Mouse (Mus musculus) retina, embryonic 14.5 days (tissue): ENCODE data around the gene Zfp423.

Experiments
- DNase-seq: peaks from one replicate; pipeline ENCODE4 v3.0.0-alpha.2; 2015; ENCODE audit warnings: low spot score

Gene Zfp423

DNA sequence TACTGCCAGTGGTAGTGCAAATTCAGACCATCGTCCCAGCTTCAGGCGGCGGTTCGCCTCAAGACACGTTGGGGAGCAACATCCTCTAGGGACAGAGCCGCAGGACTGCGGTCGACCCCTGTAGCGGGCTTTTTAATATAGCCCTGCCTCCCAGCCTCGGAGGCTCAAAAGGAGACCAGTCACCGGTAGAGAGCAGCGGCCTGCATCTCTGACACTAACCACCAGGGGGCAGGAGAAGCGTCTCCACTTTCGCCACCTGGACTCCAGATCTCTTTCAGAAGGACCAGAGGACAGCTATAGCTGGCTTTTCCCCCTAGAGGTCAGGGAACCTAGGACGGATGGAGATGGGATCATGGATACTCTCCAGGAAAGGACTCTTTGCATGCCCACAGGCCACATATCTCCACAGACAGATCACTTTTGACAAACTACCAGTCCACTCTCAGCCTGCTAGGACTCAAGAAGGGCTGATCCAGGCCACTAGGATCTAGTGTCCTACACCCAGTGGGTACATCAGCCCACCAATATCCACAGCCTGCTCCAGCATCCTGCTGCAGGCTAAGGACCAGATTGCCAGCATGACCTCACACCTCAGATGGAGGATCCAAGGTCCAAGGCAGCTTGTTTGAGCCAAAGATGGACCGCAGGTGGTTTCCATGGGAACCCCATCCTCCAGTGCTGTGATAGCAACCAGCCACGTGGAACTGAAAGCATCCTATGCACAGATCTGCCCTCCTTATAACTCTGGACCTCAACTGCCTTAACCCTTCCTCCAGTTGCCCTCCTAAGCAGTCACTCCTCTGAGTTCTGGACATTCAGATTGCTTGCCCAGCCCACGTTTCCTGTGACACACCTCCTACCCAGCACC lies 295.8 kb downstream of the Zfp423 start:
- DNase-seq, result peak; percentile 93

DNA sequence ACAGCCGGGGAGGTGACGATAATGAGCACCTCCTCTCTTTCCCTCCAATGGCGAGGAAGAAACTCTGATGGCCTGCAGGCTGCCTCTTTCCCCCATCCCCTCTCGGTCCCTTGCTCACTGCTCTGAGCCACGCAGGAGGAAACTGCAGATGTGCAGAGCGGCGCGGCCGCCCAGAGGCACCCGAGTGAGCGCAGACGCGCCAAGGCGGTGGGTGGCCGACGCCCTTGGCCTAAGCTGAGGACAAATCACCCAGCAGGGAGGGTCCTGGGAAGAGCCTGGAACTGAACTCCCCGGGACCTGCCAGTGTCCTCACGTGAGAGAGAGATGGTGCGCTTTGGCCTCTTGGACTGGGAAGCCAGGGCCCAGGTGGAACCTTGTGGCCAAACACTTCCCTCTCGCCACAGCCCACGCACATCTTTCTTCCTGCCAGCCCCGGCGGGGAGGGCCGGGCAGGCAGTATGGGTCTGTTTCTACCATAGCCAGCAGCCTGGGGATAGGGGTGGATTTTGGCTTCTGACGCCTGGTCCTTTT lies 296.5 kb downstream of the Zfp423 start:
- DNase-seq, result peak; percentile 62

DNA sequence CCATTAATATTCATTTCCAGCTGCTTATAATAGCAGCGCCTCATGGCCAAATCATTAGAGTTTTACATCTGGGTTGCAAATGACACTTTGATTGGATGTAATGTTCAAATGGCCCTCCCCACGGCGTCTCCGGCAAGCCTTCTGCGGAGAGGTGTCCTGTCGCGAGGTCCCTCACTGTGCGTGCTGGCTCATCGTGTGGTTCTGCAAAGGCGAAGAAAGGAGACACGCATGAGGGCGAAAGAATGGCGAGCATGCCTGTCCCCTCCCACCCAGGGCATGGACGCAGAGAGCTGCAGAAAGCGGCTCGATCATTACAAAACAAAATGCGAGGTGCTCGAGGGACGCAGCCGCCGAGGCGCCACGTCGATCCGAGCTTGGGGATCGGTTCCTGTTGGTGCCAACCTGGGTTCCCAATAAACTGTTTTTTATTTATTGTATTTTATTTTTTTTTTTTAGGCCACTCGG lies 297.1 kb downstream of the Zfp423 start:
- DNase-seq, result peak; percentile 44

DNA sequence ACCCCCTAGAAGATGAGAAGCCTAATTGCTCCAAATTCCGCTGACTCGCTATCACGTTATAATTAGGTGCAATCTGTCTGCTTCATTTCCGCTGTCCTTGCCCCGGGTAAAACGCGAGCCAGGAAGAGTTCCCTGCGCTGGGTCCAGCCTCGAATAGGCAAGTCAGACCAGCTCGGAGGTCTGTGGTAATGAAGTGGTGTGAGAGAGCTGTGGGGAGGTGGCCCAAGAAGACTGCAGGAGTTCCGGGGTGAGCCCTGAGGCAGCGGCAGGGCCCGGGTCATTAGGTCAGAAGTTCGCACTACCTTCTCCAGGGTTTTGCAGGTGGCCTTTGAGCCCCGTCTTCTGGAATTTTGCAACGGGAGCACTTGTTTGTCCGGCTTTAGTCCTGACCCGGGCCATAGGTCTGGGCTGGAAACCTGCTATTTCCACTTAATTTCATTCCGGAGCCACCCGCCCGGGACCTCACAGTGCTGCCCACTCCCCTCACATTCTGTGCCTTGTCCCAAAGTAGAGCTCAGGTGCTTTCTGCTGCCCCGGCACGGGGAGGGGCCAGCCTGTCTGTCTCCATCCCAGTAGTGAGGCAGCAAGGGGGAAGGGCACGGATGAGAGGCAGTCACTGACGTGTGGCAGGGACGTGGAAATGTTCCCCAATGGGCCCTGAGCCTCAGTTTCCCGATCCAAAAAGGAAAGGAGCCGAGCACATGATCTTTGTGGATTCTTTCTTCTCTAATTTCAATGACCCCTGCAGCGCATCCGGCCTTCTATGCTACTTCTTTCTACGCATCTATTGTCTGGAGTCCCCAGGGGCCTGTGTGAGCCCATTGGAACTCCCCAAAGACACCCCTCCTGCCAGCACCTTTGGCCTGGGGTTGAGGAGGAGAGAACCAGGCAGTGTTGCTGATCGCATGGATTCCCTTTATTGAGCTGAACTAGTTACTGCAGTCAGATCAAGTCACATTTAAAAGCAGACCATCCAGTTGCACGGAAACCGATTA lies 298.2 kb downstream of the Zfp423 start:
- DNase-seq, result peak; percentile 62

DNA sequence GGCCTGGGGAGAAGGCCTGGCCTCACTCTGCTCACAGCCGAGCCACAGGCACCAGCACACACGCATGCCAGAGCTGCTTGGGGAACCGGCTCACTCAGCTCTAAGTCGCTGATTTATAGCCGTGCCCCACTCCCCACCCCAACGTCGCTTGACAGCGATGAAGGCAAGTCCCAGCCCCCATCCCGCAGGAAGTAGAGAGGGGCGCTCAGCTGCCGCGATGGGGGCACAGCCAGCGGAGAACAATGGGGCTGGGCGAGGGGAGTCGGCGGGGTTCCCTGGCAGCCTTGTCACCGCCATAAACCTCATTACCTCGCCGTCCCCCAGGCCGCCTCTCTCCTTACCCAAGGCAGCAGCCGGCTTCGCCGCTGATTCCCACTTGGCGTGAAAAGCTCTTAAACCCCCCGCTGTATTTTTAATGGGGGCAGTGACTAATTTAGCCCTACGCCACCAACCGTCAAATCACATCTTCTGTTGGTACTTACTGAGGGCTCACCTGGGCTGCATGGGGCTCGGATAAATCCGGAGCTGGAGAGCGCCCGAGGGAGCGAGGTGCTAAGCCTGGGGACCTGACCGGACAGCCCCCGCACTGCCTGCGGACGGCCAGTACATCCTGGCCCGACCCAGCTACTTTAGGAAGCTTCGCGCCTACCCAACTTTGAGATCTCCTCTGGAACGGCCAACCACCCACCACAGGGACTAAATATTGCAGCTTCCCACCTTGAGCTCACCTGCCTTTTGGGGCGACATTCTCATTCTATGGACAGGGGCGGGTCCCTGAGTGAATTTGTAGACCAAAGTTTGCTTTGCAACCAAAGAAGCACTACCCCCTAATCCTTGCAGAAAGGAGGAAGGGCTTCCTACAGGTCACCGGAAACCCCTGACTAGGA lies 299.1 kb downstream of the Zfp423 start:
- peak; percentile 50 for DNase-seq

DNA sequence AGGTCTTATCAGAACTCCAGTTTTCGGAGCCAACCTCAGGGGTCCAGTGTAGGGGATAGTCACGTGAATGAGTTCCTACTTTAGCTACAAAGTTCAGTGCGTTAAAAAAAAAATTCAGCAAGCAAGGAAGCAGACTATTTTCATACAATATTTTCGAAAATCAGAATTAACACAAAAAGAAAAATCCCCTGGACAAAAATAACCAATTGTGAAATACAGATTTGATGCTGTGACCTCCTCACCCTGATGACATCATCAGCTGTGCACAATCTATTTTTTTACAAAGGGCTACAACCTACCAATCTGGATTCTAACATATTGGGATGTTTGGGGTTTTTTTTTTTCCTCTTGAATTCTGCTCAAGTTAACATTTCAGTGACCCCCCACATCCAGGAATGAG lies 301.9 kb downstream of the Zfp423 start:
- DNase-seq, result no peak

DNA sequence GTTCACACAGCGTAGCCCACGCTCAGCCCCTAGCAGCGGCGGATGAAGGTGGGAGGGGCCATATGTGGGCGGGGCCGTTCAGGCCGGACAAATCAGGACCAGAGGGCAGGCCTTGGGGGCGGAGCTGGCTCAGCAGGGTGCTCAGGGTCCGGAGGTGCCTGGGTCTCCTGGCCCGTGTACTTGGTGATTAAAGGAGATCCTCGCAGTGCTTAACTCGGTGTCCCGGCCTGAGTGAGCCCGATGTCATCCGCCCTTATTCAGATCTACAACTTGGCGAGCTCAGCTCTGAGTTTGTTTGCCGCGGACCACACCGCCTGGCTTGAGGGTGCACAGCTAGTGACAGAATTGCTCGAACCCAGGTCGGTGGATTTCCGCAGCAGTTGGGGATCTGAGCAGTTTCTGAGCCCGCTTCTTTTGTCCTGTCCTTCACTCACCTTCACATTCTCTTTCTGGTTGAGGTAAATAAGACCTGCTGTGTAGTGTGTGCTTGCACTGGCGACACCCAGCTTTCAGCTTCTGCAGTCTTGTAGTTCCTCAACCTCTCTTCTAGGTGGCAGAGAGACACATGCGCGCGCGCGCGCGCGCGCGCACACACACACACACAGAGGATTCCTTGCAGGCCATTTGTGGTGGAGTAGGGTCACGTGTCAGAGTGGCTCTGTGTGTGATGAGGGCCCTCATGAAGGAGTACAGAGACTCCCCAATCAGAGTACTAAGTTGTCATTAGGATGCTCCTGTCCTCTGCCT lies 302.7 kb downstream of the Zfp423 start:
- peak; percentile 84 for DNase-seq

DNA sequence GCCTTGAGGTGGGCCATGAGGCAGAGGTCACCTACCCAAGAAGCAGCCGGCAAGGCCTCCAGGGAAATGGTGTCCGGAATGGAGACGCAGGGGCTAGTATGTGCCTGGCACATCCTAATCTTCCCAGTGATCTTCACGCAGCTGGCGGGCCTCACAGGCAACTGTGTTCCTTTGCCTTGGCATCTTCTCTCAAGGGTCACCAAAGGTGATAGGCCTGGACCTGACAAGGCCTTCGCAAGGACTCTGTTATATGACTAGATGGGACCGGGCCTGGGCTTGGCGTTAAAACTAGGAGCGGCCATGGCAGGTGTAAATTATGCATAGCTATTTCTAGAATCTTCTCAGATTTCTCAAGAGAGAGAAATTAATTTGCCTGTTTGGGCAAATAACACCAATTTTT lies 303.4 kb downstream of the Zfp423 start:
- no peak for DNase-seq

DNA sequence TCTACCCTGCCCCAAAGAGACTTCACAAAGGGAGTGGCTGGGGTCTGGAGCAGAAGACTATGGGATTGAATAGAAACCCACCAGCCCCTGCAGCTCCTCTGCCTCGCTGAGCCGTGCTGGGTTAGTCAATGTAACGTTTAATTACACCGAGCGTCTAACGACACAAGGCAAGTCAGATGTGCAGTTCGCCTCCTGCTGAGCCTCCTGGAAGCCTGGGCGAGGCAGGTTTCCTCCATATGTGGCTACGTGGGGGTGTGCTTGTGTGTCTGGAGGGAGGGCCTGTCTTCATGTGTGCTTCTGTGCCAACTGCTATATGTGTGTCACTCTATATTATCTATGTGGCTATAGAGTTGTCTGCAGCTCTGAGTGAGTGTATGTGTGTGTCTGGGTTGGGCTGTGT lies 311.6 kb downstream of the Zfp423 start:
- DNase-seq, result no peak

DNA sequence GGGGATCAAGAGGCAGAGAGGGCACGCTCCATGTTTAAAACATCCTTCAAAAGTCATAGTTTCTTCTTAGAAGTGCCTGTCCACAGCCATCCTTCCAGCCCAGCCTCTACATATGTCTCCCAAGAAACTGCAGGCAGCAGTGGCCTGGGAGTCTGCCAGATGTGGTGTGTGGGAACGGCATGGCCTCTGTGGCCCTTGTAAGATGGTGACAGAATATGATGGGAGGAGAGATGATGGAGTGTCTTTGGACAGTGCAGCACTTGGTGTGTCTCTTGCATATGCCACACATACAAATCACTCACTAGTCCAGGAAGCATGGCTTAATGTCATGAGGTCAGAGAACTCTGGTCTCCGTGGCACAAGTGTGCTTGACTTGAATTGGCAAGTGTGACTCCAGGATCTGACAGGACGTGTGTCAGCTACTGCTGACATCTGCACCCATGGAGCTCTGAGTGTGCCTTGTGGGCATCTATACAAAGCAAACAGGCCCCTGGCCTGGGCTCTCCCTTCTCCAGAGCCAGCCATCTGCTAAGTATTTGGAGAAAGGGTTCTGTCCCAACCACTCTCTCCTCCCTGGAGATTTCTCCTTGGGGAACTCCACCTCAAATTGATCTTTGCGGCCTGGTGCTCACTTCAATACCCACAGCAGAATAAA lies 313.4 kb downstream of the Zfp423 start:
- no peak for DNase-seq

DNA sequence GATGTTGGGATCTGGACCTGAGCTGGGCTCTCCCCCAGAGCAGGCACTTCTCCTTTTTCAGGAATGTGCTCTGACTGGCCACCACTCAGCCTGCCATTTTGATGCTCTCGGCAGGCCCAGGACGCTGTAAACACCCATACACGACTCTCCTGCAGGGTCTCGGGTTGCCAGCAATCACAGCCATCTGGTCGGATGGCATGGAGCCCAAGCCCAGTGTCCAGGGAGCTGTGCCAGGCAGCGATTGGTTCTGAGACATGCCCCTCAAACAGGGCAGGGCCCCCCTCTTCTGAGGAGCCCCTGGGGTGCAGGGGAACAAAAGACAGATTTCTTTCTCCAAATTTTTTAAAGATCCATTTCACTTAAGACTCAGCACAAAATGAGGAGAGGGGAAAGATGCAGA lies 314.0 kb downstream of the Zfp423 start:
- DNase-seq, result no peak

DNA sequence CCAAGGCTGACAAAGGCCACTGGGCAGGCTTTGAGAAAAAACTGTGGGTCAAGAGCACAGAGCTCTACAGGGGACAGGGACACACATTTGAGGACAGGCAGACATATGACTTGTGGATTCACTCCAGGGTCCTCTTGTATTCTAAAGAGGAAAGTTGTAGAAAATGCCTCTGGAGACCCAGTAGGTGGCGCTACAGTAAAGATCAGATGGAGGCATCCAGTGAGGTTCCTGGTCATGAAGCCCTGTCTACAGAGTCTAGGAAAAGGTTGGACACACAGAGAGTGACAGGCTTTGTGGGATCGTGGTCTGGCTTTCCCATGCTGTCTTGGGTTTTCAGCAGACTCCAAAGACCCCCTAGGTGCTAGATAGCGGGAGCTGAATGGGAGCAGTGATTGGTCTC lies 318.5 kb downstream of the Zfp423 start:
- DNase-seq, result peak; percentile 87

DNA sequence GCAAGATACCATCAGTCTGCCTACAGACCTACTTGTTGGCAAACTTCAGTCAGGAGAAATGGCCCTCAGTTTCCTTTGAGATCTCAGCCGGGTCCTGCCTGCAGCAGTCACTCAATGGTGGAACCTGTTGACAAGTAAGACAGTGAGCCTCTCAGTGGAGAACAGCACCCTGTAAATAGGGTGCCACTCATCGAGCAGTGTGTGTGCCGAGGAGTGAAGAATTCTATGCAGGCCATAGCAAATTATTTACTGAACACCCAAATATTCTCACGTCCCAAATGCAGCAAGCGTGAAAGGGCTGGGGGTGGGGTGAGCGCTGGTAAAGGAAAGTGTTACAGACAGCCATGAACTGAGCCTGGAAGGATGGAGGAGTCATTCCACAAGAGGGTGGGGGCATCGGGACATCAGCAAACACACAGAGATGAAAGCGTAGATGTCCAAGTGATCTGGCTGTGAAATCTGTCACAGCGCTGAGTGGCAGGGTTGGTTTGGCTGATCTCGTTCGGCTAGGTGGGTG lies 323.1 kb downstream of the Zfp423 start:
- DNase-seq, result no peak

DNA sequence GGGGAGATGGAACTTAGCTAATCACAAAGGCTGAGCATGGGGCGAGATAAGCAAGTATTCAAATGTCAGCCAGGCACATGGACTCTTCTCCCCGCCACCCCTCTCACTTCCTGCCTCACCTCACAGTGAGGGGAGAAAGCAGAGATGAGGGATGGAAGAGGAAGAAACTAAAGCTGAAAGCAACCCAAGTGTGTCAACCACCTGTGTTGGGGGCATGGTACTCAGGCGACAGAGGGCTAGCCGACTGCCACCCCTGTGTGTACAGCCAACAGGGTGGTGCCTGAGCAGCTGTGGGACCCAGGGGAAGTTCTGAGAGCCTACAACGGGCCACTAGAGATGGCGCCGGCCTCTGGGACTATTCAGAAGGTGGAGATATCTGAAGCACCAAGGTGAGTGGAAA lies 327.6 kb downstream of the Zfp423 start:
- no peak for DNase-seq

DNA sequence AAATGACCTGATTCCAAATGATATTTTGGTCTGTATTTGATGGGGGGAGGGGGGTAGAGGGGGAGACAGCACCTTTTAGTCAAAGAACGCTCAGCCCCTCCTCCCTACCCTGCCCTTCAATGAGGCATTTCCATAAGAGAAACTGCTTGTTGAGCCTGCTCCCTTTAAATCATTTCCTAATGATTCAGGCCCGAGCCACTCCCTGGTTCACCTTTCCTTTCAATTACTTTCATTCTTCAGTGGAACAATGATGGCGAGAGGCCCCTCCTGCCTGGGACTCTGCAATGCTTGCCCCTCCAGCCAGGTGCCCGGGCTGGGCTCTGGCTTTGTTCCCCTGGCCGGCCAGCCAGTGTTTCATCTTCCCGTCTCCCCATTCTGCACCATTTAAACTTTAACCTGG lies 329.7 kb downstream of the Zfp423 start:
- DNase-seq, result no peak

DNA sequence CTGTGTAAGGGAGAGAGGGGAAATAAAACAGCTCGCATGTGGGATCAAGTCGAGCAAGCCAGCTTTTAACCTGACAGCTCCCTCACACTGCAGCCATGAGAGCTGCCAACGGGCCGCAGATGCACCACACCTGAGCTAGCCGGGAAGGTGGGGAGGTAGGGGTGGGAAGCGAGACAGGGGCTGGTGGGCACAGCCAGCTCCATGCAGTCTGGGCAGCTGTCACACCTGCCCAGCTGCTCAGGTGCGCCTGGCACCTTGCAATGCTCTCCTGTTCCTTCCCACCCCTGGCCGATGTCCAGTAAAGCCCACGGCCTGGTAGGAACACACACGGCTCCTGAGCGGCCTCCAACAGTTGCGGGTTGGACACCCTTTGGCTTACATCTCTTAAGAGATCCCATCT lies 338.2 kb downstream of the Zfp423 start:
- no peak for DNase-seq

DNA sequence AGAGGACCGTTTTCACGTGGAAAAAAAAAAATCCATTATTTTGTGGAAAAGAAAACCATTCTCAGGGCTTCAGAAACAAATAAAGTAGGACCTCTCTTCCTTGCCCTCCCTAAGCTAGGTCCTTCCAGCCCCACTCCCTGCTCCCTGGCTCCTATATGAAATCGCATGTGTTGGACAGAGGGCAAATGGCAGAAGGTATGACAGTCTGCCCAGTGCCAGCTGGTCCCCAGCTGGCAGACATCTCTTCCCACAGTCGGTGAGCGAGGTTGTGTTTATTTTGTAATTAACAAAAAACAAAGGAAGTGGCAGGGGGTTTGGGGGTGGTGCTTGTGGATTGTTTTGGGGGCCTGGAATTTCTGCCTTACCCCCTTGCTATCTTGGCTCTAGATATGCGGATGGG lies 339.2 kb downstream of the Zfp423 start:
- DNase-seq, result no peak

DNA sequence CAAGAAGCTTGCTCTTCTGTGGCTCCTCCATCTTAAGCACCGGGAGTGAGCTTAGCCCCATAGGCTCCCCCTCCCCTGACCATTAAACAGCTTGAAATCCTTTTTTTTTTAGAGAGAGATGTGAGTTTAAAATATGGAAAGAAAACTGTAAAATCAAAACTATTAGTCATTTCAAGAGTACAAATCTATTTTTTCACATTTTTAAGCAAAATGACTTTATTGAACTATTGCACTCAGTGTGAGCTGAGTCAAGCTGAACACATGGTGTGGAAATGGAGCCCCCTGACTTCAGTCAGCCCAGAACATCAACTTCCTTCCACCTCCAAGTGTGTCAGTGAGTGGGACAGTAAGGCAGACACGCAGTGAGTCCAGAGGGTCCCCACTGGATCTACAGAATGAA lies 339.9 kb downstream of the Zfp423 start:
- no peak for DNase-seq

DNA sequence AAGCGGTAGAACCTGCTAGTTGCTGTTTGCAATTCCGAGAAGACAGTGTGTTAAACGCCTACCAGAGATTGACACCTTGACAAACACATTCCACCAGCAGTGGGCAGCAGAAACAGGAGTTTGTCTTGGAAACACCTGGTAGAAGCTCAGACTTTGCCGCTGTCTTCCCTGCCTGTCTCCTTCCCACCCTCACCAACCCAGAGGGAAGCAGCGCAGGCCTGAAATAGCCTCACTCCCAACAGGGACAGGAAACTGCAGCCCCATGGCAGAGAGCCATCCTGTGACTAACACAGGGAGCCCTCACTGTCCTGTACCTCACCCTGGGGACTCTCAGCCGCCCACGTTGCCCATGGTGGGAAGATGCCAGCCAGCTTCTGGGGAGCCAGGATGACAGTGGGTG lies 340.3 kb downstream of the Zfp423 start:
- no peak for DNase-seq

DNA sequence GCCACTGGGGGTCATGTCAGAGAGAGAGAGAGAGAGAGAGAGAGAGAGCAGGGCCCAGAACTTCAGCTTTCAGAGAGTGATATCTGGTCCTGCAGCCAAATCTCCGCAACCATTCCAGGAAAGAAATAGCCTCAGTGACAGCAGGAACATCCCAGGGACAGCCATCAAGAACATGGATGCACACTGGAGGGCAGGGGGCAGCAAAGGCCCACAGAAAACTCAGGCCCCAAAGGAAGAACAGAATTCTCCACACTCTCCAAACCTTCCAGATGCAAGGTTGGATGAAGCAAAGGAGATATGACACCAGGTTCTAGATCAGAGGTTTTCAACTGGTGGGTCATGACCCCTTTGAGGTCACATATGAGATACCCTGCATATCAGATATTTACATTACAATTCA lies 345.7 kb downstream of the Zfp423 start:
- DNase-seq, result peak; percentile 17
